Mouse (Mus musculus): ENCODE measurements at regions not wholly inside any gene's neighbourhood (a gene's known extent, or its start where the extent isn't known, plus 50 kb on each side); places are given as distances from the start of the nearest gene placed in this dataset.

DNA sequence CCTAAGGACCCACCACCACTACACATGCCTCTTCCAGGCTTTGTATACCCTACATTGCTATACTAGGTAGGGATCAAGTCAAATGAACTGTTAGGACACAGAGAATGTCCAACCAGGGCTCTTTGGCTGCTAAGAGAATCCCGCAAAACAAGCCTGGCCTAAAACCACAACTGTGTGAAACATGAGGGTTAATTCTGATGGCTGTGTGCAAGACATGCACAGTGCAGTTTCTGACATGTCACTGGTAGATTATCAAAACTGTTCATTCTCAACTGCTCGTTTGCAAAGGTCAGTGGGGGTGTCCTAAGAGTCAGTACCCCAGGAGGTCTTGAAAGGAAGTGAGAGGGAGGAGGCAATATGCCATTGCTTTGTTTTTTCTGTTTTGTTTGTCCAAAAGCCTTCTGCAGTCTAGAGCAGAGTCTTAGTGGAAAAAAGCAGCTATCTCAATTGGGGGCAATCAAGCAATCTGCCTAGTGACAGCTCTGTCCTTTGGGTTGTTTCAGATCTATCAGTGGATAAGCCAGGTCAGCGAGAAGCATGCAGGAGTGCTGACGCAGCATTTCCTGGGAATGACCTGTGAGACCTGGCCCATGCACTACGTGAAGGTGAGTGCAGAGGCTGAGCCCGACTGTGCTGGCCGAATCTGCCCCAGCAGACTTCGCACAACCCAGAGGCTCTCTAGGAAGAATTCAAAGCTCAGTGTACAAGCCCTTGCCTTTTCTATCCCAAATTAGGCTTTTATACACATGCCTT is 151.3 kb upstream of the 4933402D24Rik start:
- DNase-seq (ENCODE audit: low spot score in 2 of 2) = no peak

- DNase-seq (ENCODE audit: low spot score in 2 of 2) = no peak
Observed at GRCm38 (mm10) chr1:63918200-63918599, 149.1 kb upstream of the 4933402D24Rik start.

DNA sequence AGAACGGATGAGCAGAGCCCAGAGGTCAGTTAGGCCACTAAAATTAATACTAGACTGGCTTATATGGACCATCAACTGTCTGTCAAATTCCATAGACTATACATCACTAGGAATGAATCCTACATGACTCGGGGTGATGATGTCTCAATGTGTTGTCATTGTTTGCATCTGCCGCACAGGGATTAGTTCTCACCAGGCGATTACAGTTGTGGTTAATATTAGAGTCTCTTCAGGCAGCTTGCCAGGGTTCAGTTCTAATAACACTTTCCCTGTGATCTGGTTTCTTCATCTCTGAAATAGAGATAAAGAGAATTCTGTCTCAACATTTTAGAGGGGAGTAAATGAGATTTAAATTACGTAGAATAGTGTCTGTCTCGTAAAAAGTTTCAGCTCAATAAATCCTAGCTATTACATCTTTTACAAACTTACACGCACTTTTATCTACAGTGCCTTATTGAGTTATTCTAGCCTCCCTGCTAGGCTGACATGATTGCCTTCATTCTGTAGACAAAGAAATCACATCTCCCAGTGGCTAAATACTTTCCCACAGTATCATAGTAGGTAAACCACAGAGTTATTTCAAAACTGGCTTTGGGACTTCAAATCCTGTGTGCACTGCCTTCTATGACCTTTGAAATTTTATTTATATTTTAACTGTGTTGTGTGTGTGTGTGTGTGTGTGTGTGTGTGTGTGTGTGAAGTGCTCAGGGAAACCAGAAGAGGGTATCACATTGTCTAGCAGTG is 148.0 kb upstream of the 4933402D24Rik start:
- DNase-seq (ENCODE audit: low spot score in 2 of 2) = no peak

DNA sequence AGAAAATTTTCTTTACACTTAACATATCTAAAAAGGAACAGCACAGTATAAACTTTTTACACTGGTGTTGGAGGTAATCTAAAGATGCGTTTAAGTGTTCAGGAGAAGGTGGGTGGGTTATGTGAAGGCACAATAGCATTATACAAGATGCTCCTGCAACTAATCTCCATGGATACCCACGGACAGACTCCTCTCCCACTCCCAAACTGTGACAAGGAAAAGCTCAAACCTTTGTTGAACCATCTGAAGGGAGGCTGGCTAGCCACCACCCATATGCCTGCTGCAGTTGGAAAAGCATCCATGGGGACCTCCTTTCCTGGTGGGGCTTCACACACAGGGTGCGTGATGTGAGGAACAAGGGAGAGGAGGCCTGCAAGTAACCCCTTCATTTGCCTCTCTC is 141.7 kb upstream of the 4933402D24Rik start:
- DNase-seq (ENCODE audit: low spot score in 2 of 2) = no peak

GRCm38 (mm10) chr1:63909191-63909590 is 140.1 kb upstream of the 4933402D24Rik start:
- no peak for DNase-seq (ENCODE audit: low spot score in 2 of 2)

GRCm38 (mm10) chr1:63903620-63904019 is 134.6 kb upstream of the 4933402D24Rik start:
- no peak for DNase-seq (ENCODE audit: low spot score in 2 of 2)

- DNase-seq (ENCODE audit: low spot score in 2 of 2) = peak; percentile 32 to 54
Observed at GRCm38 (mm10) chr1:63903201-63903600, 134.1 kb upstream of the 4933402D24Rik start.

GRCm38 (mm10) chr1:63902391-63902790 is 133.3 kb upstream of the 4933402D24Rik start:
- peak in 1 of 2 experiments; percentile 18 for DNase-seq (ENCODE audit: low spot score in 2 of 2)

DNA sequence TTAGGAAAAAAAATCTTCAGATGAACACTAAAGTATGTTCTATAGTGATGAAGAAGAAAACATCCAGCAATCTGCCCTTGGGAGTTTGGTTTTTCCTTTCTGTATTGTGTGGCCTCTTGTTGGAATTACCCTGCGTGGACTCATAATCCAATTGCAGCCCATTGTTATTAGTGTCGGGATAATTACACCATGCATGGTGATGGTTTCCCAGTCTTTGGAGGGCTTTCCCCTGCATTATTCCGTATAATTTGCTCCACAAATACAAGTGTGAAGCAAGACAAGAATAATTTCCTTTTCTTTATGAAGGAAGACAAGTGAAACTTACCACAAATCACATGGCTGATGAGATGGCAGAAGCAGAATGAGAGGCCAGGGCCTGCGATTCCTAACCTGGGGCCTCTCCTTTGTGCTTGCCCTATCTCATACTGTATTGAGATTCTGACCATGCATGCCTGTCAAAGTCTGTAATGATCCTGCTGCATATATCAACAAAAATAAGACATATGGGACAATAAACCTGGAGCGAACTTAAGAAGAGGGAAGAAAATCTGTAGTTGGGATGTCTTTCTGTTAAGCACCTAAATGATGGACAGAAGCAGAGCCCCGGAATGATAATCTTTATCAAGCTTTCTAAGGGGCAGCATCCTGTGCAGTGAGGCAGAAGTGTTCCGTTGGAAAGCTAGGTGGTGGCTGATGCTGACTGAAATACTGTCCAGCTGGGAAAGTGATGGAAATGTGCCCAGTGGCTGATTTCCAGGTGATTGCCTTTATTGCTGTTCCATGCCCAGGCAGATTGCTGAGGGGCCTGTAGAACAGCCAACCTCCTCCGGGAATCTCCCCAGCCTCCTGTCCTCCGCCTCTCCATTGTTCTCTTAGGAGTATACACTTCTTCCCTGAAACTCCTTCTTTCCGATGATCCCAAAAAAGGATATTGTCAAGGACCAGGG is 130.8 kb upstream of the 4933402D24Rik start:
- DNase-seq (ENCODE audit: low spot score in 2 of 2) = peak in 1 of 2 experiments; percentile 45

GRCm38 (mm10) chr1:63898766-63899165 is 129.7 kb upstream of the 4933402D24Rik start:
- no peak for DNase-seq (ENCODE audit: low spot score in 2 of 2)

DNA sequence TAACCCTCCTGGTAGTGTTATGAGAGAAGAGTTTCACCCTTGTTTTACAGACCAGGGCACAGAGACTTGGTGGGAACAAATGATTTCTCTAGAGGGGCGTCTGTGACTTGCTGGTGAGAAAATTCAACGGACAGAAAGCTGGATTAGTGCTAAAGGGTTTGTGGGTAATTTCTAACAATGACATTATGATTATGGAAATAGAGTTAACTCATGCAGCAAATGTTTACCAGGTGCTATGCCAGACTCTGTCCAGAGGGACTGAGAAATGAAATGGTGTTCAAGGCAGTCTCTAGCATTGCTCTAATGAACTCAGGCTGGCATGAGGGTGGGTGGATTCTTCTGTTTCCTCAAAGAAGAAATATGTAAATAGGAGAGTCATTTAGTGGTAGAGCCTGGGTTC is 128.5 kb upstream of the 4933402D24Rik start:
- no peak for DNase-seq (ENCODE audit: low spot score in 2 of 2)

DNA sequence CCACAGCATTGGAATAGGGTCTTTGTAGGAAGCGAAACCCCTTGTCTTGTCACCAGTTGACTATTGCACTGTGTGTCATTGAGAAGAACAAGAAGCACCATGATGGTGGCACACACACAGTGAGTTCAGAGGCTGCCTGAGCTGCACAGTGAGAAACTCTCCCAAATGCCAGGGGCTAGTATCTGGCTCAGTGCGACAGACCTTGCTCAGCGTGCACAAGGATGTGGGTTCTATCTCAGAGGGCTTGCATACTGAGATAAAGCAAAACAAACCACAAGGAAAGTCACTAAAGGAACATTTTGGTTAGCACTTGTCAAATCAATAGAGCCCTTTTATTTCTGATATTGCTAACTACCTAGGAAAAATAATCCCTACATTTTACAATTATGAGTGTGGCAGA is 110.5 kb upstream of the 4933402D24Rik start:
- DNase-seq (ENCODE audit: low spot score in 2 of 2) = no peak

- no peak for DNase-seq (ENCODE audit: low spot score in 2 of 2)
Observed at GRCm38 (mm10) chr1:63876589-63877251, 107.7 kb upstream of the 4933402D24Rik start.

- DNase-seq (ENCODE audit: low spot score in 2 of 2) = no peak
Observed at GRCm38 (mm10) chr1:63875297-63875962, 106.4 kb upstream of the 4933402D24Rik start.

DNA sequence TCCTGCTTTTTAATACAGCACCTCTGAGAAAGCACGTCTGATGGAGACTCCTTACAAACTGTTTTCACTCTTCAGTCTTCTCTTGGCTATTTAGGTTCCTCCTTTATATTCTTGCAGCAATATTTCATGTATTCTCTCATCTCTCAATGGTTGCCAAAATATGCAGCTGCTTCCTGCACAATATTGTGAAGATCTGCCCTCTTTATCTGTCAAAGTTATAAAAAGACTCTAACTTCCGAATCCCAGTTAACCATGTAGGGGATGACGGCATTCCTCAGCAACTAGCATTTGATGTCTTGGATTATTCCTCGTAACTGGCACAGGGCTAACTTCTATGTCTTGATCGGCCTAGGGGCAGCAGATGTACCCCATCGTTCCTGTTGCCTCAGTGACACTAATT is 102.8 kb upstream of the 4933402D24Rik start:
- no peak for DNase-seq (ENCODE audit: low spot score in 2 of 2)

DNA sequence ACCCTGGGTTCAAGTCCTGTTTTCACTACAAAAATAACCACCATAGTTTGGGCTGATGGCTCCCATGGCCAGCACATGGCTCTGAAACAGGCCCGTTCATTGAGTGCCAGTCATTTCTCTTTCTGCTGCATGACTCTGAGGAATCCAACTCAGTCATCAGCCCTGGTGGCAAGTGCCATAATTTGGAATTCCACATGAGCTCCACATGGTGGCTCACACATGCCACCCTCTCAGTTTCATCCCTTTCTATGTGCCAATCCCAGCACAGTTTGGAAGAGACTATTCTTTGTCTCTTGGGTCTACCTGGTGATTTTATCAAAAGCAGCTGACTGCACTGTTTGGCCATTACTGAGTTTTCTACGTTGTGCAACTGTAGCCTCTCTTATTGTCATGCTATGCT is 100.3 kb upstream of the 4933402D24Rik start:
- DNase-seq (ENCODE audit: low spot score in 2 of 2) = no peak

GRCm38 (mm10) chr1:63857933-63858649 is 89.0 kb upstream of the 4933402D24Rik start:
- no peak for DNase-seq (ENCODE audit: low spot score in 2 of 2)

DNA sequence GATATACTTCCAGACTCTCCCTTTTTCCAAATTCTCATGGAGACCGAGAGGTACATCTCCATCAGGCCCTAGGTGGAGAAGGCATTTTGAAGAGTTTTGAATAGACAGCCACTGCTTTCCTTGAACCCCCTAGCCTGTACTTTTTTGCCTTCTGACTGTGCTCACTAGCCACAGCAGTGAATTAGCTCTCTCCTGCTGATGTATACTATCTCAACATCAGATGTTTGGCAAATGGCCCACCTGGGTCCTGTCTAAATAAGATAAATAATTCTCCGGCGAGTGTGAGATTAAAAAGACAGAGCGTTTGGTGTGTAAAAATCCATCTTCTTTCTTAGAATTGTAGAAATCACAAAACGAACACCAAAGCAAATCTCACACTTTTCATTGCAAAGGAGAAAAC is 88.4 kb upstream of the 4933402D24Rik start:
- no peak for DNase-seq (ENCODE audit: low spot score in 2 of 2)

DNA sequence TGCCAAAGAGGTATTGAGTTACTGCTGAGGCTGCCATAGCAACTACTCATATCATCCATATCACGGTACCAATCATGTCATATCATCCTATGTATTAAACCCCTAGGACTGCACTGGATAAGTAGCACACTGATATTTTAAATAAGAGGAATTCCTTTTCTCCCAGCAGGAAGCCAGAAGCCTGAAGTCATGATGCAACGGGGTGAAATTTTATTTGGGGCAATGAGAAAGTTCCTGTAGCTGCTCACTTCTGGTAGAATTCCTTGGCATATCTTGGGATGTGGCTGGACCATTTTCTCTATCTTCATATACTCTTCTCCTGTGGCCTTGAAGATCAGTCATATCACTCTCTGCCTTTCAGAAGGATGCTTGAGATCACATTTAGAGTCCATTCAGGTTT is 87.3 kb upstream of the 4933402D24Rik start:
- DNase-seq (ENCODE audit: low spot score in 2 of 2) = no peak

DNA sequence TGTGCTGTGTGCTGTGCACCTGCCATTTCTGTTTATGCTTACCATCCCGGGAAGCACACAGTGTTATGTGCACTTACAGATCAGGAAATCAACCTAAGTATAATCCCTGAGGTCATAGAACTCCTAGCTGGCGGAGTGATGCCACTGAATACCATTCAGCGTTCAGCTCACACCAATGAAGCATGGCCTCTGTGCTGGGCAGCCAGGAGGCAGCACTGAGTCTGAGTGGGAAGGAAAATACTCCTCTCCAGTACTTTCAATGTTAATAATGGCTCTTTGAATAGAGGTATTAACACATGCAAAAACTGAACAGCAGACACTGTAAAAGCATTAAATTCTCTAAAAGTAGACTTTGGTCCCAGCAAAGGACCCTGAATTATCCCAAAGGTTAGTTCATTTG is 85.7 kb upstream of the 4933402D24Rik start:
- no peak for DNase-seq (ENCODE audit: low spot score in 2 of 2)

Data from urinary bladder, postnatal 36 days (tissue).